Mouse (Mus musculus): ENCODE measurements around the gene Fga. TPM values are rescaled to one million over a fixed set of nuclear protein-coding genes. Genes with fewer than 3 reads are reported as not detected.

Gene Fga
- polyA plus RNA-seq, 1 experiment, result not detected

DNA sequence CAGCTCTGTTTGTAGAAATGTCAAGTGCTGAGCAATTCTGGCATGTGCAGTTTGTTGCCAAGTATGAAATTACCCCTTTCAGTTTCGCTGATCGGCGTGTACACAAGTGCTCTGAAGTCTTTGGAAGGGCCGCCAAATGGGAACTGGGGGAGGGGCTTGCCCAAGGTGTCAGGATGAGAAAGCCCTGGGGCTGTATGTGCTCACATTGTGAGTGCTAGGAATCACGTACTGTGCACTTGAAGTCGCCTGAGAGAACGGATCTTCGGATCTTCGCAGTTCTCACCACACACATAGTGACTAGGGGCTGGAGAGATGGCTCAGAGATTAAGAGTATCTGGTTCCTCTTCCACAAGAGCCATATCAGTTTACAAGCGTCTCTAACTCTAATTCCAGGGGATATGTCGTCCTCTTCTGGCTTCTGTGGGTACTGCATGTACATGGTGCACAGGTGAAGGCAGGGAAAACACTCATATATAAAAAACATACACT lies 54.7 kb downstream of the Fga start:
- H3ac ChIP-seq (ENCODE audit: control insufficient read depth, insufficient read length, low read depth), result no peak overlapping the region
- H3K36me3 ChIP-seq (ENCODE audit: control insufficient read depth, insufficient read depth), result no peaks in the 10 kb centered on the region
- H3K27me3 ChIP-seq (ENCODE audit: control insufficient read depth, insufficient read depth, insufficient read length), result no peaks in the 10 kb centered on the region
- TF ChIP-seq MAX (IDR thresholded peaks at IDR 0.05), result no peak
- no peak for TF ChIP-seq USF1 (IDR thresholded peaks at IDR 0.05; ENCODE audit: low read depth)
- TF ChIP-seq MYOG (IDR thresholded peaks at IDR 0.05; ENCODE audit: control insufficient read depth, extremely low read depth, insufficient read length), result no peak
- TF ChIP-seq CEBPB (IDR thresholded peaks at IDR 0.05; ENCODE audit: low read depth), result no peak
- no peak for TF ChIP-seq MYOD1 (IDR thresholded peaks at IDR 0.05; ENCODE audit: control insufficient read depth, insufficient read length, low read depth)
- no peak for TF ChIP-seq FOSL1 (IDR thresholded peaks at IDR 0.05; ENCODE audit: insufficient read depth, low read length, poor library complexity, severe bottlenecking)
- no peak for TF ChIP-seq CTCF (IDR thresholded peaks at IDR 0.05; ENCODE audit: control insufficient read depth, insufficient read depth, insufficient read length)
- H3K79me2 ChIP-seq (ENCODE audit: control insufficient read depth, insufficient read depth), result no peaks in the 10 kb centered on the region
- H3K79me3 ChIP-seq (ENCODE audit: low read depth), result no peaks in the 10 kb centered on the region
- H3K4me3 ChIP-seq (ENCODE audit: insufficient read depth, poor library complexity, severe bottlenecking), result no peak overlapping the region

Other genes with a start within 250 kb of the Fga start
- gene Rbm46, start 149.6 kb upstream of the Fga start, polyA plus RNA-seq (2012; fragmentation: generic; extraction: Trizol), result not detected
- not detected for gene Lrat, start 122.1 kb upstream of the Fga start, polyA plus RNA-seq (2012; fragmentation: generic; extraction: Trizol)
- not detected for gene Fgg, start 18.4 kb upstream of the Fga start, polyA plus RNA-seq (2012; fragmentation: generic; extraction: Trizol)
- gene Fgb, start 23.8 kb downstream of the Fga start, polyA plus RNA-seq (2012; fragmentation: generic; extraction: Trizol), result not detected
- gene Plrg1, start 29.4 kb downstream of the Fga start, polyA plus RNA-seq (2012; fragmentation: generic; extraction: Trizol), result 58.2 TPM
- 0.02 TPM for gene Dchs2, start 101.9 kb downstream of the Fga start, polyA plus RNA-seq (2012; fragmentation: generic; extraction: Trizol)

Data from C2C12 (cell line).